Mouse (Mus musculus): ENCODE results near the gene Vwc2.

Vwc2 gene

GRCm38 (mm10) chr11:11242694-11243377 lies 128.8 kb downstream of the Vwc2 start:
- DNase-seq, result no peak

GRCm38 (mm10) chr11:11257348-11257747 lies 143.3 kb downstream of the Vwc2 start:
- no peak for DNase-seq

GRCm38 (mm10) chr11:11280128-11280527 lies 166.1 kb downstream of the Vwc2 start:
- DNase-seq, result no peak

- no peak for DNase-seq
These were observed 169.5 kb downstream of the Vwc2 start for GRCm38 (mm10) chr11:11283512-11283911.

Data from cerebellum, adult 18-20 months (tissue).